Mouse (Mus musculus) thymus, adult 2 months (tissue): ENCODE measurements around the gene Fxyd4. TPM values are rescaled to one million over a fixed set of nuclear protein-coding genes. Genes with fewer than 3 reads are reported as not detected.

Experiments
- DNase-seq: peaks from one replicate; pipeline ENCODE4 v3.0.0; 2021
- H3K27ac ChIP-seq: fragments of 200-500 bp; 2 replicates; pipeline ENCODE4 v1.5.1; 2012; ENCODE audit warnings: low read length, control low read depth; ENCODE audit not compliant: control insufficient read depth, insufficient read depth
- H3K27me3 ChIP-seq: fragments of 200-500 bp; 2 replicates; pipeline ENCODE4 v1.6.1; 2012; ENCODE audit warnings: mild to moderate bottlenecking, low read length, moderate library complexity, mixed read lengths; ENCODE audit not compliant: control insufficient read depth, insufficient read depth
- H3K36me3 ChIP-seq: fragments of 200-500 bp; 2 replicates; pipeline ENCODE4 v1.6.1; 2012; ENCODE audit warnings: mild to moderate bottlenecking, low read length, moderate library complexity; ENCODE audit not compliant: control insufficient read depth, insufficient read depth
- H3K4me1 ChIP-seq: fragments of 200-500 bp; replicated peaks from 2 replicates; pipeline ENCODE4 v1.6.1; 2012; ENCODE audit warnings: low read length; ENCODE audit not compliant: control insufficient read depth, insufficient read depth
- H3K4me3 ChIP-seq: fragments of 200-500 bp; 2 replicates; pipeline ENCODE4 v1.5.1; 2012; ENCODE audit warnings: mild to moderate bottlenecking, low read length, control low read depth, moderate library complexity; ENCODE audit not compliant: control insufficient read depth, insufficient read depth
- CTCF ChIP-seq: fragments of 200-500 bp; IDR thresholded peaks from 2 replicates; pipeline ENCODE4 v1.5.1; 2012; ENCODE audit warnings: mild to moderate bottlenecking, control low read depth, low read length, moderate library complexity, borderline replicate concordance; ENCODE audit not compliant: control insufficient read depth, poor library complexity, insufficient read depth; ENCODE audit errors: extremely low read depth
- POLR2A ChIP-seq: fragments of 200-500 bp; IDR thresholded peaks from 2 replicates; pipeline ENCODE4 v1.6.1; 2012; ENCODE audit warnings: mild to moderate bottlenecking, low read length, control low read depth, moderate library complexity; ENCODE audit not compliant: control insufficient read depth, poor library complexity, insufficient read depth; ENCODE audit errors: extremely low read depth
- WGBS: fragments of 180-500 bp; shearing (Covaris S2); methylation state at CpG from one replicate; pipeline ENCODE4 v1.1.7; 2018; 5-methylcytosine and 5-hydroxymethylcytosine counted together
- polyA plus RNA-seq: library from polyadenylated mRNA; depleted of rRNA; stranded (reverse); fragments of >200 nt; gene quantifications from 2 replicates; pipeline ENCODE4 v1.2.3, GENCODE M21; 2012

Fxyd4 gene
- polyA plus RNA-seq, 1 experiment = 0.77 TPM

DNA sequence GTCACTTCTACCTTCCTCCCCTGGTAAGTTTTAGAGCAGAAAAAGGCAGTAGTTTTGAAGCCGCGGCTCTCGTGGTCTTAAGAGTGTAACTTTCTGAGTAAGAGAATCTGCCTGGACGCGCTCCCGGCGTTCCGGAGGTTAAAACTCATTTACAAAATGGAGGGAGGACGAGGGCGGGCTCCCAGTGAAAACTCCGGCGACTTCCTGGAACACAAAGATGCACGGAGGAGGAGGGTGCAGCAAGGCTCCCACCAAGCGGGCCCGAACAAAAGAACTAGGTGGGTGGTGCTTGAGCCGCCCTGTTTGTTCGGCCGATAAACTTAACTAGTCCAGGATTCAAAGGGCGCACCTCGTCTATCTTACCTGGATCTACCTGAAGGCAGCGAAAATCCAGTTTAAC lies 19.9 kb downstream of the Fxyd4 start:
- WGBS = under 1% methylated on average over 21 of the region's 21 CpGs
- H3K36me3 ChIP-seq = peaks cover 39% of the 10 kb centered on the region

DNA sequence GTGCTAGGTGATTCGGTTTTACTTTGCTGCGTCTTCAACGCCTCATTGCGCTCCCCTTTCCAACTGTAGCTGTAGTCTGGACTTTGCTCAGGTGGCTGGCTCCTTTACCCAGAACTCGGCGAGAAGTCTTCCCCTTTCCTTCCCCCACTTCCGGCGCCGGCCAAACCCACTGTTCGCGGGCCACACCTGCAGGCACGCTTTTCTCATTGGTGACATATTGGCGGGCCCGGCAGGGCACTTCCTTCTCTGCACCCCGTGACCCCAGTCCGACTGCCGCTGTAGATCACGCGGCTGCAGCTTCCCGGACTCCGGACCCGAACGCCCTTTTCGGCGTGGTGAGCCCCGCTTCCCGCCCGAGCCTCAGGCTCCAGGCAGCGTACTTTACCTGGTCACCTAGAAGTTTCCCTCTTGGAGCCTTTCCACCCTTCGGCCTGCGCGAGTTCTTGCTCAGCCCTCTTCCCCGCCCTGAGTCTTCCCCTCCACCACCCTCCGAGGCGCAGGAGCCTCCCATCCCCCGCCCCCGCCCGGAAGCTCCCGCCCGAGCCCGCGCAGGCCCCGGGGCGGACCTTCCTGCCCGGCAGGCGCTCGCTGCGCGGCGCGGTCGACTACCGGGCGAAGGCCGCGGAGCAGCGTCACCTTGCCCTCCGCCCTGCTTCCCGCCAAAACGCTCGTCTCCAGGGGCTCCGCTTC lies 20.6 kb downstream of the Fxyd4 start:
- Histone ChIP-seq H3K4me1 (peaks cover 5% of the 10 kb centered on the region), H3K27me3 (no peaks in the 10 kb centered on the region), H3K36me3 (peaks cover 34% of the 10 kb centered on the region), H3K27ac (peak overlapping the region; percentile 90), H3K4me3 (peak overlapping the region; percentile 71)
- peak; percentile 90 for DNase-seq
- under 1% methylated on average over 62 of the region's 62 CpGs for WGBS
- peak; percentile 29; the same call in 1 of the 2 replicates for TF ChIP-seq CTCF
- TF ChIP-seq POLR2A = peak; percentile 84

More for the DNA sequence above, 19.9 kb downstream of the Fxyd4 start:
- peak overlapping the region; percentile 90 for H3K27ac ChIP-seq
- H3K4me1 ChIP-seq = peaks cover 5% of the 10 kb centered on the region
- no peaks in the 10 kb centered on the region for H3K27me3 ChIP-seq
- TF ChIP-seq POLR2A (no peak; the same call in 1 of the 2 replicates), CTCF (no peak)
- DNase-seq = peak; percentile 77
- peak overlapping the region; percentile 71 for H3K4me3 ChIP-seq

GRCm38 (mm10) chr6:117916205-117916736 lies 21.2 kb downstream of the Fxyd4 start:
- H3K4me1 ChIP-seq = peaks cover 5% of the 10 kb centered on the region
- H3K4me3 ChIP-seq = peak overlapping the region; percentile 71
- no peak for DNase-seq
- H3K36me3 ChIP-seq = peaks cover 28% of the 10 kb centered on the region
- 2% methylated on average over 12 of the region's 12 CpGs for WGBS
- TF ChIP-seq POLR2A = no peak
- TF ChIP-seq CTCF = no peak
- no peaks in the 10 kb centered on the region for H3K27me3 ChIP-seq
- H3K27ac ChIP-seq = peak overlapping the region; percentile 90

DNA sequence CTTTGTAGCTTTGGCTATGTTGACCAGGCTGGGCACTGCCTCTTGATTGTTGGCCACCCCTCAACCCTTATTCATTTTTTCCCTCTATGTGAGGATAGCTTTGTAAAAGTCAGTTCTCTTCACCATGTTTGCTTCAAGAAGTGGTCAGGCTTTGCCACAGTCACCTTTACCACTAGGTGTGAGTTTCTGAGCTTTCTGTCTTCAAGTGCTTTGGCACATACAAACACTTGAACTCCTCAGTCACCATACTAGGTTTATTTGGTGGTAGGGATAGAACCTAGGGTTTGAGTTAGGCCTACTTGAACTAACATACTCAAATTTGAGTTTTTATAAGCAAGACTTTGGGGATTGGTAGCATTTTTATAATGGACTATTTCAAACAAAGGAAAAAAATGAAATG lies 23.0 kb downstream of the Fxyd4 start:
- H3K27me3 ChIP-seq = no peaks in the 10 kb centered on the region
- no peak overlapping the region for H3K27ac ChIP-seq
- H3K4me3 ChIP-seq = no peak overlapping the region
- no peak for TF ChIP-seq POLR2A
- no peak for TF ChIP-seq CTCF
- peaks cover 12% of the 10 kb centered on the region for H3K36me3 ChIP-seq
- no peak for DNase-seq
- peaks cover 7% of the 10 kb centered on the region for H3K4me1 ChIP-seq

DNA sequence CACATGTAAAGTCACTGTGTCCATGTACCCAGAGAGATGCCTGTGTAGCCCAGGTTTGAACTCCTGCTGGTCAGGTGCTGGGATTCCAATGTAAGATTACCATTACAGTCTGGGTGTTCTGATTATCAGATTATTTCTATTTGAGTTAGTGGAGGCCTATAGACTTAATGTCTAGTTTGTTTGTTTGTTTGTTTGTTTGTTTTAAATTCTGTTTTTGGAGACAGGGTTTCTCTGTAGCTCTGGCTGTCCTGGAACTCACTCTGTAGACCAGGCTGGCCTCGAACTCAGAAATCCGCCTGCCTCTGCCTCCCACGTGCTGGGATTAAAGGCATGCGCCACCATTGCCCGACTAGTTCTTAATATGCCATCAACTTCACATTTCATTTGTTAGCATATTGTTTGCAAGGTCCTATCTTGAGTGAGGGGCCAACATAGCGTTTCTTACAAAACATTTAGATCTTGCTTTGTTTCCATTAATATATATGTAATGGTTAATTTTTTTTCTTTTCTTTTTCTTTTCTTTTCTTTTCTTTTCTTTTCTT lies 27.3 kb downstream of the Fxyd4 start:
- no peak for DNase-seq
- no peak for TF ChIP-seq CTCF
- TF ChIP-seq POLR2A = no peak

DNA sequence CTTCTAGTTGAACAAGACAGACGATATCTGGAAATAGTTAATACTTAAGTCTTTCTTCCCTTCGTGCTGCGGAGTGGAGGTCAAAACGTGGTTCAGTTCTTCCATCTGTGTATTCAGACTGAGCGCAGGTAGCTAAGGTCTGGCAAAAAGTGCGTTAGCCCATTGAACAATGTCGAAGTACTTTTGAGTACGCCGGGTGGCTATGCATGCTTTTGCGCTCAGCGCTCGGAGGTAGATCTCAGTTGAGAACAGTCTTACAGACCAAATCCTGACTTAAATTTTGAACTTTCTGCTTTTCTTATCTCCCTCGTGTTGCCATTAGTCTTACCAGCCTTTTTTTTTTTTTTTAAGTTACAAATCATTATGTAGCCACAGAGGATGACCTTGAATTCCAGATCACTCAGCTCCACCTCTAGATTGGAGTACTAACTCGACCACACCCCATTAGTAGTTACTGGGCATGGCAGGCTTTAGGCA lies 29.0 kb downstream of the Fxyd4 start:
- peak; percentile 24 for DNase-seq
- H3K4me3 ChIP-seq = peak overlapping the region; percentile 83
- peaks cover 10% of the 10 kb centered on the region for H3K4me1 ChIP-seq
- no peaks in the 10 kb centered on the region for H3K27me3 ChIP-seq
- no peaks in the 10 kb centered on the region for H3K36me3 ChIP-seq
- under 1% methylated on average over 14 of the region's 14 CpGs for WGBS
- no peak overlapping the region; the same call in 1 of the 2 replicates for H3K27ac ChIP-seq
- TF ChIP-seq POLR2A (no peak), CTCF (no peak)

More for the DNA sequence above, 27.3 kb downstream of the Fxyd4 start:
- Histone ChIP-seq H3K4me1 (peaks cover 7% of the 10 kb centered on the region), H3K4me3 (no peak overlapping the region), H3K36me3 (no peaks in the 10 kb centered on the region), H3K27ac (no peak overlapping the region), H3K27me3 (no peaks in the 10 kb centered on the region)
- 74% methylated on average over 6 of the region's 6 CpGs for WGBS

DNA sequence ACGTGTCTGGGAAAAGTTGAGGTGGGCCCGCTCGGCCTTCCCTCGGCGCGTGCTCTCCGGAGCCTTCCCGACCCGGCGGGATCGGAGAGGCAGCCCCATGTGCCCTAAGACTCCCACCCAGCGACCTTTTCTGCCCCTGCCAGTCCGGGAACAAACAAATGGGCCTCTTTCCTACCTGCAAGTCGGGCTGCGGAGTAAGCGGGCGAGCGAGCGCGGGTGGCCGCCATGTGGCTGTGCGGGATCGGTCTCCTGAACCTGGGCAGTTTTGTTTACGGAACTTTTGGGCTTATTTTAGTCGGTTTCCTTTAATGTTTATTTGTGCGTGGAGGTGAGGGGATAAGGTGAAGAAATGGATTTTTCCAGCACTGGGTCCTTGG lies 29.5 kb downstream of the Fxyd4 start:
- Histone ChIP-seq H3K4me3 (peak overlapping the region; percentile 83), H3K27ac (peak overlapping the region; percentile 47), H3K36me3 (no peaks in the 10 kb centered on the region), H3K4me1 (peaks cover 10% of the 10 kb centered on the region), H3K27me3 (no peaks in the 10 kb centered on the region)
- WGBS = 0% methylated on average over 26 of the region's 26 CpGs
- DNase-seq = no peak
- TF ChIP-seq CTCF (no peak), POLR2A (no peak)
